Mouse (Mus musculus): Measurements from ENCODE around the gene Slco6d1. TPM values are rescaled to one million over a fixed set of nuclear protein-coding genes. Genes with fewer than 3 reads are reported as not detected.
"Not testable (repeated sequence)": the region's sequence is repeated elsewhere in the genome, so short reads cannot be mapped to it uniquely, and the experiment has no call there.

Gene Slco6d1
- not detected for total RNA-seq (2021)
- long read RNA-seq, experiment 1: 0 reads
- long read RNA-seq, experiment 2: 0 reads

DNA sequence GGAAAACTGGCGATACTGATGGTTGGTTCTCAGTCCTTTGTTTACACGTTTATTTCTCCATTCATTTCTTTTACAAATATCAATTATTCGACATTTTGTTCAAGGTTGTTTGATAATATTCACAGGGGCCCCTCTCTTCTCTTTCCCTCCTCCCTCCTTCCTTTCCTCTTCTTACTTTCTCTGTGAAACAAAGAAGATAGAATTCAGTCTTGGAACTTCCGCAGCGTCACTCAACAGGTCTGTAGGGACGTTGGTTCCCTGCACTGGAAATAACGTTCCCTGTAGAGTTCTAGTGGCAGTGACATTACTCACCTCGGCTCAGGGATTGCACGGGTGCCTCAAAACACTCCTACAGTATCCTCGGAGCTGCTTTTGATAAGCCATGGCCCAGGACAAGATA is at the start of gene Slco6d1:
Gene Slco6d1, plus strand, starts transcription at position 301 of the 400 bp plus-strand sequence.
- no peak for DNase-seq

DNA sequence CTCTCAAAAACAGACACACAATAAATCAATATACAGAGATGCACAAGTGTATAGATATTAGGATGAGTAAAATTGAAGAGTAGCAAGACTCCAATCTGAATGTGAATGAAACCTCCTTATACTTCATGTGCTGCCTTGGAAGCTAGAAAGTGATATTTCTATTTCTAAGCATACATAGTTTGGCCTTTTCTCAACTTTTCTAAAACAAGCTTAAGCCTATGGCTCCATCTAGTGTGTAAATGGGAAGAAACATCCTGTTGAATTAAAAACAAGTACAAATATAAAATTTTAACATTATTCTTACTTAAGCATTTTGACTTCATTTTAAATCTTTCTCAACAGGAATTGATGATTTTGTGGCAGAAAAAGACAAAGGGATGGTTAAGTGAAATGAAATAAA is 28.9 kb upstream of the Slco6d1 start:
- no peak for DNase-seq

DNA sequence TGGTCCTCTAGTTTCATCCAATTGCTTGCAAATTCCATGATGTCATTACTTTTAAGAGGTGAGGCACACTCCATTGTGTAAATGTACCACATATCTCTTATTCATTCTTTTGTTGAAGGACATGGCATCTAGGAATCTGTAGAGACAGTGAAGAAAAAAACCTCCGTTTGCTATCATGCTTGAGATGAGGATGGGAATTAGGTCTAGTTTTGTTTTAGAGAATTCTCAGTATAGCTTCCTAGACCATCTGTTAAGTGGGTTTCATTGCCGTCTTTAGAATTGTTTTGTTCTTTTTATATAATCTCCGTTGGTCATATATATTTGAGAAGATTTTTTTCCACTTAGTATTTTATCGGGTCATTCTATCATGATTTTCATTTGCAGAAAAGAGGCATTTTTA is 27.0 kb downstream of the Slco6d1 start:
- DNase-seq: no peak

DNA sequence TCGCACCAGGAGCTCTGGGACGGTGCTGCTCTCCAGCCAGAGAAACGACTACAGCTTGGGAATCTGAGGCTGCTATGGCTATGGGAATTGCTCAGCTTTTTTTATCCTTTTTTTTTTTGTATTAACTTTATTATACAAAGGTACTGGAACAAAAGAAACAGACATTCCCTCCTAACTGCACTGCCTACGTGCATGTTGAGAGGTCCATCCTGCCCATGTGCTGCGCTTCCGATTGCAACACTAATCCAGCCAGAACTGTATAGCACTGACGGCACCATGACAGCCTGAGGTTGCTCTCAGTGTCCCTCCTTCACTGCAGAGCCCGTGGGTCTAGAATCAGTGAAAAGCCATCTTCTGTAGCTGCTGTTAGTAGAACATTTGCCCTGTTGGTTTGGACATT is 38.3 kb downstream of the Slco6d1 start:
- not testable (repeated sequence) for DNase-seq

DNA sequence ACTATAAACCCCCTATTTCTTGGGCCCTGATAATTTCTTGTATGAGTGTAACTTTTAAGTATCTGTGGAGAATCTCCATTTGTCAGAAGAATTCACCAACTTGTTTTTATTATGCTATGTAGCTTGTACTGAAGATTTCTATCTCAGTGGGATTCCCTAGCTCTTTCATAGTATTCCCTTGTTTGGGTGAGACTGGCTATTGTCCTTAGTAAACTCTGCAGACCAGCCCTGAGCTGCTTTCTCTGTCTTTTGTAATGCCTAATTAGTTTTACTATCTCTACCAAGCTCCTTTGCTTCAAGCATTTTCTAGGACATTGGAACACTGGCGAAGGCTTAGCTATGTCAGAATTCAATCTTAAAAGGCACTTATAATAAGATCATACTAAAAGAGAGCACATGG is 55.5 kb downstream of the Slco6d1 start:
- not testable (repeated sequence) for DNase-seq

DNA sequence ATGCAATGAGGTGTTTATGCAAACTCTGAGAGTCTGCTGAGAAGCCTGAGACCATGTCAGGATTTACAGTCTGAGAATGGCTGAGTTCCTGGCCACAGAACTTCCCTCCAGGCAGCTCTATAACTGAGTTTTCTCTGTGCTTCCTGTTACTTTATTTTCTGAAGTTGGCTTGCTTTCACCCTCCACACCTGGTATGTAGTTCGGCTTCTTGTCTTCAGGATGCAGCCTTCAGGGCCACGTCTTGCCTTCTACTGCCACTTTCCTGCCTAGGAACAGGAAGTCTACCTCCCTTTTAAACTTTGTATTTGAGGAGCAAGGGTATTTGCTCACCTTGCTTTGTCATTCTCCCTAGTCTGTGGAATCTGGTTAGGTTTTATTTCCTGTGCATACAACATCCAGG is 58.3 kb downstream of the Slco6d1 start:
- DNase-seq: no peak

DNA sequence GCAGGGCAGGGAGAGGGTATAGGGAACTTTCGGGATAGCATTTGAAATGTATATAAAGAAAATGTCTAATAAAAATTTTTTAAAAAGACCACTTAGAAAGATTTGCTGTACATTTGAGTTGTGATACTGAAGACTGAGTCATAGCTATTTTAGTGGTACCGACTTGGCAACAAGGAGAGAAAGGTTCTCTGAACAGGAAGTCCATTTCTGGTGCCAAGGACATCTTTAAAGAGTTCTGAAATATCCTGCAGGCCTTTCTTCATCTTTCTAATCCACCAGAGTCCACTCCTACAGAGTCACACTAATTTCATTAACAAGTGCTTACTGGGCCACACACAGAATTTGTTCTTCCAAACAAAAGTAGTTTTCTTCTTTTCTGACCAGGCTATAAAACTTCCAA is 85.1 kb downstream of the Slco6d1 start:
- DNase-seq: no peak

DNA sequence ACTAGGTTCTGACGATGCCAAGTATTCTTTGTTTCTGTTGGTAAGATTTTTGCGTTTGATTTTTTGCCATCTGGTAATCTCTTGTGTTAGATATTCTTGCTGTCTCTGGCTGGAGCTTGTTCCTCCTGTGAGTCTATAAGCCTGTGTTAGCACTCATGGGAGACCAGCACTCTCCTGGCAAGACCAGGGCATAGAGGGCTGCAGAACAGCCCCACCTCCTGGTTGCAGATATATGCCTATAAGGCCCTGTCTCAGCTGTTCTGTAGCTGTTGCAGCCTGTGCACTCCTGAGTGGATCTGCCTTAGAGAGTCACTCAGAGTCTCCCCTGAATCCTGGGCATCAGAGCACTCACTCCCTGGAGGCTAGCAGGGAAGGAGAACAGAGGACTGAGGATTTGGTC is 102.1 kb downstream of the Slco6d1 start:
- no peak for DNase-seq

DNA sequence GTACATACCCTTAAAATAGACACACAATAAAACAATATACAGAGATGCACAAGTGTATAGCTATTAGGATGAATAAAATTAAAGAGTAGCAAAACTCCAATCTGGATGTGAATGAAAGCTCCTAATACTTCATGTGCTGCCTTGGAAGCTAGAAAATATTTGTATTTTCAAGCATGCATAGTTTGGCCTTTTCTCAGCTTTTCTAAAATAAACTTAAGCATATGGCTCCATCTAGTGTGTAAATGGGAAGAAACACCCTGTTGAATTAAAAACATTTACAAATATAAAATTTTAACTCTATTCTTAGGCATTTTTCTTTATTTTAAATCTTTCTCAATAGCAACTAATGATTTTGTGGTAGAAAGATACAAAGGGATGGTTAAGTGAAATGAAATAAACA is 102.6 kb downstream of the Slco6d1 start:
- no peak for DNase-seq

DNA sequence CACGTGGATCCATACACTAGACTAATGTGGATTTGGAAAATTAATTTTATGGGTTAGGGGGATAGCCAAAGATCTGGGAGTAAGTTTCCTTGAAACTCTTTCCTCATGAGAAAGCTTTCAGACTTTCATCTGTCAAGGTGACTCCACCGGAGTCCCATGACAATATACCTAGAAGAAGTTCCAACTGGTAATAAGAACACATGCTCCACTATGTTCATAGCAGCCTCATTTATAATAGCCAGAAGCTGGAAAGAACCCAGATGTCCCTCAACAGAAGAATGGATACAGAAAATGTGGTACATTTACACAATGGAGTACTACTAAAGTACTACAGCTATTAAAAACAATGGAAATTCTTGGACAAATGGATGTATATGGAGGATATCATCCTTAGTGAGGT is 107.4 kb downstream of the Slco6d1 start:
- not testable (repeated sequence) for DNase-seq

DNA sequence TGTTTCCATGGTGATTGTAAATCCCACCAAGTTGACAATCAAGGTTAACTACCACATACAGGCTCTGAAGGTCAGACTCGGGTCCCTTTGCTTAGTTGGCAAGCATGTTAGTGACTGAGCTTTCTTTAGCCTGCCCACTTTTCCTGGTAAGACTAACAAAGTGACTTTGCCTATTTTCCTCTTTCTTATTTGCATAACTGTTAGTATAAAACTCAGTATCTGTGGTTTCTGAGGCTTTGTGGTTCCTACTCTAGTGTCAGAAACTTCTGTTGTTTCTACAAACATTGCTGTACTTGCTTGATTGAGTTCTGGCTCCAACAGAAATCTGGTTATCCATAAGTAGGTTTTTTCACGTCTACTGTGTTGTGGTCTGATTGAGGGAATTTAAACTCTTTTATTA is 124.4 kb downstream of the Slco6d1 start:
- DNase-seq: no peak

DNA sequence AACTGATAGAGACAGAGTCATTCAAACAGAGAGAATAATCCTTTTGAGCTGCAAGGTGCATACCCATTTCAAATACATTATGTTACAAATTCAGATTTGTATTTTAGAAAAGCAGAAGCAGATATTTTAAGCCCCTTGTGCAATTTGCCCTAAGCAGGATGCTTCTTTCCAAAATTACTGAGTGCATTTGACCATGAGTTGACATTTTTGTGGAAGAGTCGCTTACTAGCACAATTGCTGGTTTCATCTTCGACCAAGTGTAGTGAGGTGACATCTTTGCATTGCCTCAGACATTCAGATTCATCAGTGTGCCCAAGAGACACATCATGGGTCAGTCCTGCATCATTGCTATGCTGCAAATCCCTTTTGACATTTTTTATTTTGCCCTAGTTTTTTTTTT is 133.5 kb downstream of the Slco6d1 start:
- DNase-seq: no peak

DNA sequence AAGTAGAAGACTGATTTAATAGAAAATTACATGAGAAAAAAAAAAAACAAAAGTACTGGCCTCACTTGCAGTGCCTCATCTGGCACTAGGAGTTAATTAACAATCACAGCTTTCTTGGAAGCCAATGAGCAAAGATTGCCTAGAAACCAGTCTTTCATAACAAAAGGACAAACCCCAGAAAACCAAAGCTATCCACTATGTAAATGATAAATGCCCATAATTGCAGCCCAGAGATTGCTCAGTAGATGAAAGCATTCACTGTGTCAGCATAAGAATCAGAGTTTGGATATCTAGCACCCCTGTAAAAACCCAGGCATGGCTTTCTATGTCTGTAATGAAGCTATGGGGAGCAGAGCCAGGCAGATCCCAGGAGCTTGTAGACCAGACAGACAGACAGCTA is 144.8 kb downstream of the Slco6d1 start:
- DNase-seq: no peak

Small RNA genes within 50 kb of the gene (microRNA-seq; reads per million reads assigned to microRNA genes)
- not detected for gene Gm26134
